Mouse (Mus musculus): ENCODE data around the gene Ncs1. TPM values are rescaled to one million over a fixed set of nuclear protein-coding genes. Genes with fewer than 3 reads are reported as not detected.

Gene Ncs1
- total and polyA plus RNA-seq, 2 experiments: 0.09 to 0.11 TPM

DNA sequence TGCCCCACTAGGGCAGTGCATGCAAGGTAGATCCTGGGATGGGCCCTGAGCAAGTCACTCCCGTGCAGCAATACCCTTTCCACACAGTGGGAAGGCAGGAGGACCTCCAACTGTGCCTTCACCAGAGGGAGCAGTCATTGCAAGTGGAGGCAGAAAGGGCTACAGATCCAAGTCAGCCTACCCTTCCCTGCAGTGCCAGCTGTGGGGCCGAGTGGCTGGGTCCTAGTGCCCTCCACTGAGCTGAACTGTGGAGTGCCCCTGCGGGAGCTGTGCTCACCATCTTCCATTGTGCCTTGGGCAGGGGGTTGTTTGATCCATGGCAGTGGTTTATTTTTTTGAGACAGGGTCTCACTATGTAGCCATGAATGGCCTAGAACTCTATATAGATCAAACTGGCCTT, 34.4 kb upstream of the Ncs1 start:
- Histone ChIP-seq H3K4me1 (ENCODE audit: control insufficient read depth, insufficient read depth, low read length) (no peaks in the 10 kb centered on the region), H3K4me3 (ENCODE audit: insufficient read depth, low read depth, low read length) (no peak overlapping the region), H3K36me3 (ENCODE audit: control insufficient read depth, insufficient read depth, low read length) (peaks cover 17% of the 10 kb centered on the region), H3K27me3 (ENCODE audit: control insufficient read depth, insufficient read depth, low read length) (no peaks in the 10 kb centered on the region), H3K9ac (ENCODE audit: low read depth, low read length) (no peak overlapping the region), H3K79me2 (ENCODE audit: control insufficient read depth, insufficient read depth, low read length) (no peaks in the 10 kb centered on the region), H3K27ac (replicated peaks; ENCODE audit: insufficient read depth, low read depth, low read length) (no peak overlapping the region)
- DNase-seq (ENCODE audit: extremely low read depth, low read depth, low spot score): no peak
- WGBS: 88% methylated on average over 3 of the region's 3 CpGs
- TF ChIP-seq POLR2A (IDR thresholded peaks at IDR 0.05; ENCODE audit: extremely low read depth, insufficient read depth, low read length) (no peak), CTCF (IDR thresholded peaks at IDR 0.05; ENCODE audit: low read depth, low read length) (no peak)

DNA sequence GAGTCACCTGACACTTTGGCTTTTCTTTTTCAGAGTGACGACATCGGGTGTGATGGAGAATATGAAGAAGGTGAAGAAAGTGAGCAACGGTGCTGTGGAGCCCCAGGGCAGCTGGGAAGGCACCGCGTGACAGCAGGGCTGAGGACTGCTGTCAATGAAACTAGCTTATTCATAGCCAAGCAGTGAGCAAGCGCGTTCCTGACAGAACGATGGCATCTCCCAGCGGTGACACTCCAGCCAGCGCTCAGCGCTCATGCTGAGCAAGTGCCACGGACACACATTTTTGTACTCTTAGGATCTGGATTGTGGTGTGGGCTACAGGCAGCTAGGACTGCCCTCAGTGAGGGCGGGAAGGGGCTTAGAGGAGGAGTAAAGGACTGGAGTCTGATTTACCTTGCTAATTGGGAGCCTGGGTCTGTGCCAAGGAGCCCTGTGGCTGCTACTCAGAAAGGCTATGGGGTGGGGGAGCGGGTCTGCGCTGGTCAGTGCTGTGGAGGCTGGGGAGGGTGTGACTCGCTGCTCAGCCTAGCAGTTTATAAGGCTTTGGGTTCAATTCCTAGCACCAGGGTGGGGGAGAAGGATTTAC, 31.3 kb upstream of the Ncs1 start:
- no peaks in the 10 kb centered on the region for H3K27me3 ChIP-seq (ENCODE audit: control insufficient read depth, insufficient read depth, low read length)
- TF ChIP-seq POLR2A (IDR thresholded peaks at IDR 0.05; ENCODE audit: extremely low read depth, insufficient read depth, low read length) (no peak), CTCF (IDR thresholded peaks at IDR 0.05; ENCODE audit: low read depth, low read length) (no peak)
- no peak for DNase-seq (ENCODE audit: extremely low read depth, low read depth, low spot score)
- no peaks in the 10 kb centered on the region for H3K79me2 ChIP-seq (ENCODE audit: control insufficient read depth, insufficient read depth, low read length)
- no peaks in the 10 kb centered on the region for H3K4me1 ChIP-seq (ENCODE audit: control insufficient read depth, insufficient read depth, low read length)
- H3K36me3 ChIP-seq (ENCODE audit: control insufficient read depth, insufficient read depth, low read length): peaks cover 11% of the 10 kb centered on the region
- no peak overlapping the region for H3K27ac ChIP-seq (replicated peaks; ENCODE audit: insufficient read depth, low read depth, low read length)
- H3K4me3 ChIP-seq (ENCODE audit: insufficient read depth, low read depth, low read length): no peak overlapping the region
- H3K9ac ChIP-seq (ENCODE audit: low read depth, low read length): no peak overlapping the region
- 94% methylated on average over 16 of the region's 16 CpGs for WGBS

DNA sequence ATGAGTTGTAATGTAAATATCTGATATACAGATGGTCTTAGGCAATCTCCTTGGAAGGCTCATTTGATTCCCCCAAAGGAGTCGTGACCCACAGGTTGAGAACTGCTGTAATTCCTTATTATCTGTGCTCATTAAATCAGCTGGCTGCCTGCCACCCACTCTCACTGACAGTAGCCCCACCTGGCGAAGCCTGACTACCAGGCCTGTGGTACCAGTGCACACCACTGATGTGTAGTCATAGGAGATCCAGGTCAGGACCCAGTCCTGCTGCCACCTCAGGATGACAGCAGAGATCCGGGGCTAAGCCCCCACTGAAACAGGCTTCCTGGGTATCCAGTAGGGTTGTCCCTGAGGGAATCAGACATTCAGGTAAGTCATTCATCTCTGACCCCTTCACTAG, 27.0 kb upstream of the Ncs1 start:
- Histone ChIP-seq H3K4me3 (ENCODE audit: insufficient read depth, low read depth, low read length) (no peak overlapping the region), H3K27ac (replicated peaks; ENCODE audit: insufficient read depth, low read depth, low read length) (no peak overlapping the region), H3K4me1 (ENCODE audit: control insufficient read depth, insufficient read depth, low read length) (no peaks in the 10 kb centered on the region), H3K36me3 (ENCODE audit: control insufficient read depth, insufficient read depth, low read length) (0 out of 2 replicates have a peak, but pooled peaks cover 2% of the 10 kb centered on the region), H3K79me2 (ENCODE audit: control insufficient read depth, insufficient read depth, low read length) (no peaks in the 10 kb centered on the region), H3K27me3 (ENCODE audit: control insufficient read depth, insufficient read depth, low read length) (no peaks in the 10 kb centered on the region), H3K9ac (ENCODE audit: low read depth, low read length) (no peak overlapping the region)
- DNase-seq (ENCODE audit: extremely low read depth, low read depth, low spot score): no peak
- TF ChIP-seq CTCF (IDR thresholded peaks at IDR 0.05; ENCODE audit: low read depth, low read length): no peak
- TF ChIP-seq POLR2A (IDR thresholded peaks at IDR 0.05; ENCODE audit: extremely low read depth, insufficient read depth, low read length): no peak
- WGBS: 87% methylated on average over 3 of the region's 3 CpGs

DNA sequence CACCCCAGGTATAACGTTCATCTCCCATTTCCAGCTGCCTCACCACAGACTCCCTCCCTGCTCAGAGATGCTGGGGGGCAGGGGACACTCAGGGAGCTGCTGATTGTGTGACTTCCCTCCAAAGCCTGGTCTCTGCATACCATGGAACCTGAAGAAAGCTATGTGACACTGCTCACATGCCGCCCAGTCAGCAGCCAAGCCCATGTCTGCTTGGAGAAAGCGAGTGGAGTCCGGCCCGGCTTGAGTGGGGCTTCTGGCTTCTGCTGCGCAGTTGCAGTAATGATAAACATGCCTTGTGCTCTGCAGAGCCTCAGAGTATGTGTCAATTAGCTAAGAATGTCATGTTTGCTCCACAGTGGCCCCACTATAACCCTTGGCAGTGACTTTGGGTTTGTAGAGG, 26.2 kb upstream of the Ncs1 start:
- no peaks in the 10 kb centered on the region for H3K36me3 ChIP-seq (ENCODE audit: control insufficient read depth, insufficient read depth, low read length)
- H3K27me3 ChIP-seq (ENCODE audit: control insufficient read depth, insufficient read depth, low read length): no peaks in the 10 kb centered on the region
- H3K9ac ChIP-seq (ENCODE audit: low read depth, low read length): no peak overlapping the region
- no peak overlapping the region for H3K27ac ChIP-seq (replicated peaks; ENCODE audit: insufficient read depth, low read depth, low read length)
- H3K79me2 ChIP-seq (ENCODE audit: control insufficient read depth, insufficient read depth, low read length): no peaks in the 10 kb centered on the region
- TF ChIP-seq POLR2A (IDR thresholded peaks at IDR 0.05; ENCODE audit: extremely low read depth, insufficient read depth, low read length): no peak
- no peak for TF ChIP-seq CTCF (IDR thresholded peaks at IDR 0.05; ENCODE audit: low read depth, low read length)
- DNase-seq (ENCODE audit: extremely low read depth, low read depth, low spot score): no peak
- no peaks in the 10 kb centered on the region for H3K4me1 ChIP-seq (ENCODE audit: control insufficient read depth, insufficient read depth, low read length)
- 81% methylated on average over 6 of the region's 6 CpGs for WGBS
- H3K4me3 ChIP-seq (ENCODE audit: insufficient read depth, low read depth, low read length): no peak overlapping the region

DNA sequence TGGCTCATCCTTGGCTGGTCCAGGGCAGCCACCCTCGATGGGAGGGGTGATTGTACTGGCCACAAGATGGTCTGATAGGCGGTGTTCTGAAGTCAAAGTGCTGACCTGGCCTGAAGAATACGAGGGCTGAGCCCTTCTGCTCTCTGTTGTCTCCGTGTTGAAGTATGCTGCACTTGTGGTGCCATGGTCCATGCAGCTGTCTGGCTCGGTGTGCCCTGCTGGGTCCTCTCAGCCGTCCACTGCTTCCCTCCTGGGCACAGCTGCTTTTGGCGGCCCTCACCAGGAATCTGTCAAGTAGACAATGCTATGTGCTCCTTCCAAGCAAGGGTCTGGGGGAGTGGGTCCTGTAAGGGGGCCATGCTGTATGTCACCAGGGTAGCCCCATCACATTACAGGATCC, 24.8 kb upstream of the Ncs1 start:
- Histone ChIP-seq H3K4me1 (ENCODE audit: control insufficient read depth, insufficient read depth, low read length) (no peaks in the 10 kb centered on the region), H3K27ac (replicated peaks; ENCODE audit: insufficient read depth, low read depth, low read length) (no peak overlapping the region), H3K36me3 (ENCODE audit: control insufficient read depth, insufficient read depth, low read length) (no peaks in the 10 kb centered on the region), H3K9ac (ENCODE audit: low read depth, low read length) (no peak overlapping the region), H3K79me2 (ENCODE audit: control insufficient read depth, insufficient read depth, low read length) (no peaks in the 10 kb centered on the region), H3K4me3 (ENCODE audit: insufficient read depth, low read depth, low read length) (no peak overlapping the region), H3K27me3 (ENCODE audit: control insufficient read depth, insufficient read depth, low read length) (no peaks in the 10 kb centered on the region)
- DNase-seq (ENCODE audit: extremely low read depth, low read depth, low spot score): no peak
- TF ChIP-seq CTCF (IDR thresholded peaks at IDR 0.05; ENCODE audit: low read depth, low read length): no peak
- no peak for TF ChIP-seq POLR2A (IDR thresholded peaks at IDR 0.05; ENCODE audit: extremely low read depth, insufficient read depth, low read length)
- 64% methylated on average over 7 of the region's 7 CpGs for WGBS

DNA sequence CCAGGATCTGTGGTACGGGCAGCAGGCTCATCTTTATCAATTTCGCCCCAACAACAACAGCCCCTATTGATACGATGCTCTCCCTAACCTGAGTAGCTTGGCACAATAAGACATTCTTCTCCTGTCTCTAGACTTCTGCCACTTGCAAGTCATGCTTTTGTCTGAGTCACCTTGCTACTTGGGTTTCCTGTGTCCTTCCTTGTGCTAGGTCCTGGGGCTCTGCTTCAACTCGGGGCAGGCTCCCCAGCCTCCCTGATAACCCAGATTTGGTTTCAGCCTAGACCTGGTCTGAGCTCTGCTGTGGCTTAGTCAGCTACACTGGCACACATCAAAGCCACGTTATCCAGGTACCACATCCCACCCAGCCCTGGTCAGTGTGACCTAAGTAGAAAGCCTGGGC, 24.0 kb upstream of the Ncs1 start:
- Histone ChIP-seq H3K27ac (replicated peaks; ENCODE audit: insufficient read depth, low read depth, low read length) (no peak overlapping the region), H3K27me3 (ENCODE audit: control insufficient read depth, insufficient read depth, low read length) (no peaks in the 10 kb centered on the region), H3K4me3 (ENCODE audit: insufficient read depth, low read depth, low read length) (no peak overlapping the region), H3K79me2 (ENCODE audit: control insufficient read depth, insufficient read depth, low read length) (no peaks in the 10 kb centered on the region), H3K4me1 (ENCODE audit: control insufficient read depth, insufficient read depth, low read length) (no peaks in the 10 kb centered on the region), H3K9ac (ENCODE audit: low read depth, low read length) (no peak overlapping the region), H3K36me3 (ENCODE audit: control insufficient read depth, insufficient read depth, low read length) (no peaks in the 10 kb centered on the region)
- no peak for DNase-seq (ENCODE audit: extremely low read depth, low read depth, low spot score)
- 60% methylated on average over 5 of the region's 5 CpGs for WGBS
- TF ChIP-seq CTCF (IDR thresholded peaks at IDR 0.05; ENCODE audit: low read depth, low read length) (no peak), POLR2A (IDR thresholded peaks at IDR 0.05; ENCODE audit: extremely low read depth, insufficient read depth, low read length) (no peak)

Data from liver, adult 2 months (tissue).